Mouse (Mus musculus): ENCODE results near the gene Cbln1.

DNA sequence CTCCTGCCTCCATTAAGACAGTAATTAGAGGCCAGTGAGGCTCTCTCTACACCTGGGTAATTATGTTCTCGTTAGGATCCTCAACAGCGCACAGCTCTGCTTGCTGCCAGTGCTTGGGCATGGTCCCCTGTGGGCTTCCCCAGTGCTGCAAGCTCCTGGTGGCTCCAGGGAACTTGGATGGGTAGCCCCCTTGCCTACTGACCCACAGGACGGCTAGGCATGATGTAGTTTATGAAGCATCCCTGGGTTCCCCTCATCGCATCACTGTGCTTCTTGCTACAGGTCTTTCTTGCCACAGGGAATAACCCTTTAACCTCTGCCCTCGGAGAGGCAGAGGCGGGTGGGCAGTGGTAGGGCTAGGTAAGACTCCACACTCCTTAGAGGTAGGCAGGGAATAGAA lies 6.1 kb downstream of the Cbln1 start:
- TF ChIP-seq CTCF (IDR thresholded peaks at IDR 0.05; ENCODE audit: control insufficient read depth, insufficient read depth, insufficient read length): no peak
- TF ChIP-seq MAX (IDR thresholded peaks at IDR 0.05): no peak
- no peak for TF ChIP-seq MYOD1 (IDR thresholded peaks at IDR 0.05; ENCODE audit: control insufficient read depth, insufficient read length, low read depth)
- TF ChIP-seq USF1 (IDR thresholded peaks at IDR 0.05; ENCODE audit: low read depth): no peak
- no peak for TF ChIP-seq CEBPB (IDR thresholded peaks at IDR 0.05; ENCODE audit: low read depth)

Data from C2C12 (cell line).